In the genomic region with DNA sequence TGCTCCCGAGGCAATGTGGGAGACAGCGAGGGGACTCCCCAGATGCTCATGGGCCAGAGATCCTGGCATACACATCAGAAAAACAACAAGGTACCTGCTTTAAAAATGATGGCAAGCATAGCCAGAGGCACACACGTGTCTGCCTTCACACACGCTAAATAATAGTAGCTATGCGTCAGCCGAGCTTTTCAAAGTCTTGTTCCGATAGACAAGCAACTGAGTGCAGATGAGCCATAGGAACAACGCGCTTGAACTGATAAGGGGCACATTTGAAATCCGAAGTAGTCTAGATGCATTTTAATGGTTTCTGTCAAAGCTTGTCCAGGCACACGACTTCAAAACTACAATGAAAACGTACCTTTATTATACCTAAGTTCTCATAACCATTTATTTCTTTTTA, we compare ENCODE assay signal across 23 mouse cellular contexts. TPM values are rescaled to one million over a fixed set of nuclear protein-coding genes. Genes with fewer than 3 reads are reported as not detected.
A peak's percentile ranks its signal among the peaks of the same experiment; 100 is the strongest.
DNase-seq lines count a peak whose midpoint lies in the region; TF ChIP-seq lines count a peak whose summit lies in the region.
"Had no signal": no experiment of that assay in that cellular context is flagged by ENCODE, and none has a peak within 500 bp of the region (broad histone marks: within the 10 kb centered on the region; RNA-seq: fewer than 3 reads in every experiment).

No protein-coding gene starts in this region.

- in situ Hi-C loops in ES-E14 (cut with MboI; ENCODE audit: low sequenced_read_pairs in 2 of 2, unreplicated experiment in 2 of 2) = no loop called here

- no peak overlapping the region for H3K27ac ChIP-seq in ES-E14 (ENCODE audit: insufficient read depth, low read depth, low read length, poor library complexity, severe bottlenecking)
- peak overlapping the region; percentile 97 for H3K27ac ChIP-seq in MEL (ENCODE audit: control insufficient read depth, low read depth, low read length)
- H3K27ac ChIP-seq: embryonic facial prominence, embryonic 13.5 days; embryonic facial prominence, embryonic 15.5 days; forebrain, embryonic 10.5 days; forebrain, embryonic 12.5 days had no signal

- no peak for TF ChIP-seq EP300 in MEL (IDR thresholded peaks at IDR 0.05; ENCODE audit: low read depth in 1 of 2, low read length in 2 of 2)

- H3K79me2 ChIP-seq in MEL (ENCODE audit: control insufficient read depth, insufficient read depth, low read length, poor library complexity) = peaks cover 38% of the 10 kb centered on the region

- H3K4me3 ChIP-seq in E14TG2a.4 (replicated peaks; ENCODE audit: low read length) (peak overlapping the region; percentile 89), ES-E14 (ENCODE audit: insufficient read depth in 1 of 2, low read depth in 1 of 2, low read length in 2 of 2, poor library complexity in 1 of 2, severe bottlenecking in 1 of 2) (peak overlapping the region; percentile 74 to 92), MEL (ENCODE audit: control insufficient read depth in 1 of 2, insufficient read depth in 1 of 2, low read depth in 2 of 2, low read length in 2 of 2) (peak overlapping the region; percentile 73 to 89)
- H3K4me3 ChIP-seq: embryonic facial prominence, embryonic 13.5 days; embryonic facial prominence, embryonic 15.5 days; erythroblast, embryonic 14.5 days; forebrain, embryonic 10.5 days; forebrain, embryonic 12.5 days had no signal

- H3K4me1 ChIP-seq in E14TG2a.4 (replicated peaks; ENCODE audit: low read depth, low read length) = peaks cover 75% of the 10 kb centered on the region
- peaks cover 8 to 15% of the 10 kb centered on the region in 2 experiments; a peak in 3 of 4 replicates for H3K4me1 ChIP-seq in ES-E14 (ENCODE audit: control insufficient read depth in 2 of 2, insufficient read depth in 2 of 2, low read length in 2 of 2, poor library complexity in 1 of 2)
- peaks cover 4 to 9% of the 10 kb centered on the region in 2 experiments; a peak in 3 of 4 replicates for H3K4me1 ChIP-seq in MEL (ENCODE audit: control insufficient read depth in 1 of 2, insufficient read depth in 2 of 2, low read length in 2 of 2)
- H3K4me1 ChIP-seq: embryonic facial prominence, embryonic 15.5 days; forebrain, embryonic 12.5 days had no signal

- peak; percentile 40 for DNase-seq in A20 (ENCODE audit: low read depth, low spot score)
- no peak for DNase-seq in ES-E14 (ENCODE audit: low read depth, low spot score)
- DNase-seq in MEL (ENCODE audit: low read depth, low spot score) = peak; percentile 66
- DNase-seq in thymus, adult 18-20 months = no peak
- DNase-seq in right cerebral cortex, postnatal 14 days = no peak
- DNase-seq in adrenal gland, adult 18-20 months (ENCODE audit: low spot score in 2 of 2) = no peak
- DNase-seq: adrenal gland, adult 8-10 months; adrenal gland, postnatal 14 days; adrenal gland, postnatal 36 days; cerebellum, adult 11-12 months; cerebellum, adult 2 months; cerebellum, adult 9-10 months; cerebellum, postnatal 10 days; cerebellum, postnatal 36 days; embryo, embryonic 11 days had no signal

- H3K27me3 ChIP-seq in E14TG2a.4 (ENCODE audit: insufficient read depth, low read length) (no peaks in the 10 kb centered on the region), MEL (ENCODE audit: control insufficient read depth in 1 of 2, insufficient read depth in 2 of 2, low read length in 2 of 2) (no peaks in the 10 kb centered on the region)
- H3K27me3 ChIP-seq: embryonic facial prominence, embryonic 13.5 days; embryonic facial prominence, embryonic 15.5 days; forebrain, embryonic 12.5 days had no signal

- no peaks in the 10 kb centered on the region for H3K9me3 ChIP-seq in E14TG2a.4 (ENCODE audit: low read length)
- H3K9me3 ChIP-seq in ES-E14 (ENCODE audit: control insufficient read depth, insufficient read depth, low read depth, low read length) = no peaks in the 10 kb centered on the region
- H3K9me3 ChIP-seq in MEL (replicated peaks; ENCODE audit: insufficient read depth, low read length) = no peaks in the 10 kb centered on the region
- H3K9me3 ChIP-seq: embryonic facial prominence, embryonic 13.5 days; embryonic facial prominence, embryonic 15.5 days; forebrain, embryonic 10.5 days; forebrain, embryonic 12.5 days had no signal

- peaks cover 49% of the 10 kb centered on the region for H3K36me3 ChIP-seq in E14TG2a.4 (ENCODE audit: insufficient read depth, low read length)
- no peaks in the 10 kb centered on the region for H3K36me3 ChIP-seq in ES-E14 (ENCODE audit: control insufficient read depth, insufficient read depth, low read length, poor library complexity, severe bottlenecking)
- H3K36me3 ChIP-seq in MEL (ENCODE audit: control insufficient read depth in 1 of 2, insufficient read depth in 2 of 2, low read length in 2 of 2) = peaks cover 6 to 8% of the 10 kb centered on the region in 2 experiments
- H3K36me3 ChIP-seq: embryonic facial prominence, embryonic 13.5 days; embryonic facial prominence, embryonic 15.5 days; forebrain, embryonic 10.5 days; forebrain, embryonic 12.5 days had no signal

- no peak for TF ChIP-seq RAD21 in MEL (IDR thresholded peaks at IDR 0.05; ENCODE audit: low read depth, low read length)

- no peak for TF ChIP-seq CTCF in E14TG2a.4 (conservative IDR thresholded peaks at IDR 0.05; ENCODE audit: low read length)
- TF ChIP-seq CTCF in MEL (IDR thresholded peaks at IDR 0.05 in 2 of 3, conservative IDR thresholded peaks at IDR 0.05 in 1 of 3; ENCODE audit: control insufficient read depth in 1 of 3, insufficient read depth in 1 of 3, low read depth in 2 of 3, low read length in 3 of 3, poor library complexity in 1 of 3, severe bottlenecking in 1 of 3) = no peak

- TF ChIP-seq POLR2A in MEL (IDR thresholded peaks at IDR 0.05; ENCODE audit: control insufficient read depth in 1 of 2, insufficient read depth in 1 of 2, low read depth in 1 of 2, low read length in 2 of 2, poor library complexity in 1 of 2) = no peak

- H3K9ac ChIP-seq in ES-E14 (ENCODE audit: insufficient read depth, low read depth, low read length, poor library complexity, severe bottlenecking) (peak overlapping the region; percentile 66), MEL (ENCODE audit: control insufficient read depth, low read depth, low read length, poor library complexity, severe bottlenecking) (peak overlapping the region; percentile 96)
- H3K9ac ChIP-seq: embryonic facial prominence, embryonic 13.5 days; embryonic facial prominence, embryonic 15.5 days; forebrain, embryonic 12.5 days had no signal

TF ChIP-seq in ES-E14, 5 proteins besides CTCF, POLR2A, EP300 and RAD21:
- TF ChIP-seq MAFK (IDR thresholded peaks at IDR 0.05; ENCODE audit: insufficient read depth, low read depth, low read length) (no peak), CHD2 (IDR thresholded peaks at IDR 0.05; ENCODE audit: low read depth, low read length) (no peak), ZNF384 (IDR thresholded peaks at IDR 0.05; ENCODE audit: low read depth, low read length) (no peak)

TF ChIP-seq in MEL, 35 proteins besides CTCF, POLR2A, EP300 and RAD21:
- 0 out of 2 replicates have a peak, but pooled peaks have one; percentile 25 for TF ChIP-seq SIN3A (IDR thresholded peaks at IDR 0.05; ENCODE audit: low read length)
- TF ChIP-seq POLR2AphosphoS2 (IDR thresholded peaks at IDR 0.05; ENCODE audit: low read length) = no peak
- TF ChIP-seq GABPA (IDR thresholded peaks at IDR 0.05; ENCODE audit: low read depth, low read length) = no peak
- TF ChIP-seq ELF1 (IDR thresholded peaks at IDR 0.05; ENCODE audit: low read depth, low read length) = no peak
- TF ChIP-seq E2F4 (IDR thresholded peaks at IDR 0.05; ENCODE audit: borderline replicate concordance, low read depth, low read length) = no peak
- TF ChIP-seq ZNF384 (IDR thresholded peaks at IDR 0.05; ENCODE audit: low read depth, low read length) = no peak
- TF ChIP-seq NELFE (IDR thresholded peaks at IDR 0.05; ENCODE audit: low read depth, low read length) = no peak
- no peak for TF ChIP-seq SMC3 (IDR thresholded peaks at IDR 0.05; ENCODE audit: low read depth, low read length)
- no peak for TF ChIP-seq JUND (IDR thresholded peaks at IDR 0.05; ENCODE audit: low read depth, low read length)
- peak; percentile 42; the same call in 1 of the 2 replicates for TF ChIP-seq GATA1 (IDR thresholded peaks at IDR 0.05; ENCODE audit: low read depth, low read length)
- no peak for TF ChIP-seq TAL1 (IDR thresholded peaks at IDR 0.05; ENCODE audit: low read length)
- TF ChIP-seq MAX (IDR thresholded peaks at IDR 0.05; ENCODE audit: low read length) = peak; percentile 18; the same call in 1 of the 2 replicates
- TF ChIP-seq ZKSCAN1 (IDR thresholded peaks at IDR 0.05; ENCODE audit: low read depth, low read length) = no peak
- no peak for TF ChIP-seq ZC3H11A (IDR thresholded peaks at IDR 0.05; ENCODE audit: low read depth, low read length)
- TF ChIP-seq MYB (IDR thresholded peaks at IDR 0.05; ENCODE audit: low read depth, low read length) = no peak
- TF ChIP-seq MXI1 (IDR thresholded peaks at IDR 0.05; ENCODE audit: low read depth, low read length) = peak; percentile 86
- no peak for TF ChIP-seq MAZ (IDR thresholded peaks at IDR 0.05; ENCODE audit: low read depth, low read length)
- no peak for TF ChIP-seq MAFK (IDR thresholded peaks at IDR 0.05; ENCODE audit: borderline replicate concordance, low read depth, low read length)
- TF ChIP-seq TBP (IDR thresholded peaks at IDR 0.05; ENCODE audit: low read depth, low read length) = peak; percentile 6; the same call in 1 of the 2 replicates
- TF ChIP-seq MYC (IDR thresholded peaks at IDR 0.05; ENCODE audit: low read depth, low read length) = peak; percentile 70; the same call in 1 of the 2 replicates
- no peak for TF ChIP-seq ZMIZ1 (IDR thresholded peaks at IDR 0.05; ENCODE audit: low read depth, low read length)
- no peak for TF ChIP-seq USF2 (IDR thresholded peaks at IDR 0.05; ENCODE audit: borderline replicate concordance in 1 of 2, insufficient read depth in 1 of 2, low read depth in 1 of 2, low read length in 2 of 2)
- TF ChIP-seq UBTF (IDR thresholded peaks at IDR 0.05; ENCODE audit: borderline replicate concordance, insufficient read depth, low read depth, low read length) = no peak
- no peak for TF ChIP-seq NRF1 (IDR thresholded peaks at IDR 0.05; ENCODE audit: insufficient read depth, low read depth, low read length, poor library complexity, severe bottlenecking)

RNA-seq across cellular contexts. Expression of a gene that starts 9.0 kb away (rescaled TPM):
- 15.3 and 34.6 TPM in 2 replicates for total RNA-seq in ES-E14 (2012; rRNA removed)
- 18.8 and 22.4 TPM in 2 replicates for total RNA-seq in MEL (2012; rRNA removed)
- polyA plus RNA-seq in MEL (2012; ENCODE audit: insufficient read depth in 1 of 2, insufficient read length in 2 of 2, low read depth in 1 of 2, low replicate concordance in 2 of 2, missing spikeins in 1 of 2) = 10 to 100 TPM in 1 of 2 experiments, not detected in 1; 23.3 TPM
- 100 to 1,000 TPM; 101 to 131 TPM for total RNA-seq in adrenal gland, adult 18-20 months (2021)

RNA-seq across cellular contexts. Expression of a gene that starts 49.1 kb away (rescaled TPM):
- total RNA-seq in ES-E14 (2012; rRNA removed) (0.54 and 0.79 TPM in 2 replicates), MEL (2012; rRNA removed) (0.12 TPM in 1 of 2 replicates, not detected in the other)
- polyA plus RNA-seq in MEL (2012; ENCODE audit: insufficient read depth in 1 of 2, insufficient read length in 2 of 2, low read depth in 1 of 2, low replicate concordance in 2 of 2, missing spikeins in 1 of 2) = under 1 TPM in 1 of 2 experiments, not detected in 1; 0.18 TPM
- not detected for total RNA-seq in adrenal gland, adult 18-20 months (2021)
- total RNA-seq: adrenal gland, postnatal 36 days had no signal
- polyA plus RNA-seq: C2C12; cerebellum, adult 2 months; erythroblast, embryonic 14.5 days; frontal cortex, adult 2 months had no signal

Comparison
In these comparisons a context has a peak if more than half of its experiments do, and no peak if none do; other contexts are left out.
1. DNase-seq: peak in A20 (single experiment) and MEL (single experiment); none in ES-E14 (single experiment), thymus, adult 18-20 months (0 of 2), right cerebral cortex, postnatal 14 days (single experiment) and adrenal gland, adult 18-20 months (0 of 2).
2. Peak in every context shown above with its lines, with median percentiles within 50 percentile points of each other: H3K4me3 ChIP-seq.